Mouse (Mus musculus) stomach, embryonic 16.5 days (tissue): ENCODE data around the gene Stxbp1. TPM values are rescaled to one million over a fixed set of nuclear protein-coding genes. Genes with fewer than 3 reads are reported as not detected.

Experiments
- ATAC-seq: fragments of 200-750 bp; cut with Nextera tagmentation; 2 replicates; pipeline ENCODE4 v1.8.0; 2017; ENCODE audit warnings: moderate number of reproducible peaks, moderate TSS enrichment; ENCODE audit not compliant: insufficient read depth, low FRiP score
- H3K27ac ChIP-seq: fragments of 300-500 bp; sonication (generic); 2 replicates; pipeline ENCODE4 v1.5.1; 2014; ENCODE audit warnings: low read length
- H3K27me3 ChIP-seq: fragments of 300-500 bp; sonication (generic); 2 replicates; pipeline ENCODE4 v1.6.1; 2014; ENCODE audit warnings: low read length, control low read depth, mixed read lengths; ENCODE audit not compliant: control insufficient read depth, insufficient read depth
- H3K36me3 ChIP-seq: fragments of 300-500 bp; sonication (generic); 2 replicates; pipeline ENCODE4 v1.6.1; 2014; ENCODE audit warnings: low read length; ENCODE audit not compliant: control insufficient read depth, insufficient read depth
- H3K4me1 ChIP-seq: fragments of 300-500 bp; sonication (generic); 2 replicates; pipeline ENCODE4 v1.6.1; 2014; ENCODE audit warnings: low read length, control low read depth, mixed read lengths; ENCODE audit not compliant: control insufficient read depth, insufficient read depth
- H3K4me2 ChIP-seq: fragments of 300-500 bp; sonication (generic); 2 replicates; pipeline ENCODE4 v1.6.1; 2014; ENCODE audit warnings: low read depth, low read length, mixed read lengths
- H3K4me3 ChIP-seq: fragments of 300-500 bp; sonication (generic); replicated peaks from 2 replicates; pipeline ENCODE4 v1.5.1; 2014; ENCODE audit warnings: mild to moderate bottlenecking, low read length
- H3K9ac ChIP-seq: fragments of 300-500 bp; sonication (generic); 2 replicates; pipeline ENCODE4 v1.6.1; 2014; ENCODE audit warnings: low read length
- H3K9me3 ChIP-seq: fragments of 300-500 bp; sonication (generic); replicated peaks from 2 replicates; pipeline ENCODE4 v1.6.1; 2016; ENCODE audit warnings: low read length, control low read depth; ENCODE audit not compliant: control insufficient read depth
- WGBS: fragments of 180-500 bp; shearing (Covaris S2); extraction: QIAGEN DNeasy Blood & Tissue Kit; methylation state at CpG from one replicate; pipeline ENCODE4 v1.1.7; 2014; 5-methylcytosine and 5-hydroxymethylcytosine counted together
- polyA plus RNA-seq: library from polyadenylated mRNA; unstranded; fragments of >200 nt; fragmentation: Nextera tagmentation; extraction: Ambion mirVana; gene quantifications from 2 replicates; pipeline ENCODE4 v1.2.1, GENCODE M21; 2015

Stxbp1 gene
- polyA plus RNA-seq, 1 experiment from 2014 or later: 20.8 TPM

- Histone ChIP-seq H3K4me3 (peak within 1 kb of the TSS; percentile 58), H3K9me3 (no peaks in the 10 kb centered on the region), H3K27ac (no peak within 1 kb of the TSS), H3K9ac (peak within 1 kb of the TSS; percentile 68), H3K4me1 (peaks cover 18% of the 10 kb centered on the region), H3K36me3 (no peaks in the 10 kb centered on the region), H3K27me3 (no peaks in the 10 kb centered on the region), H3K4me2 (peak within 1 kb of the TSS; percentile 92)
- ATAC-seq: peak; percentile 96
- WGBS: under 1% methylated on average over 46 of the region's 46 CpGs
These were observed 71.5 kb downstream of the Stxbp1 start, which contains the start of the genes Ttc16 and Ptrh1 for GRCm38 (mm10) chr2:32775359-32776074. Ttc16 (minus strand) TSS chr2:32775633. Ptrh1 (plus strand) TSS chr2:32775786.

GRCm38 (mm10) chr2:32772626-32773279 lies 74.3 kb downstream of the Stxbp1 start:
- Histone ChIP-seq H3K9me3 (no peaks in the 10 kb centered on the region), H3K4me1 (peaks cover 18% of the 10 kb centered on the region), H3K36me3 (no peaks in the 10 kb centered on the region), H3K27me3 (no peaks in the 10 kb centered on the region), H3K4me3 (no peak overlapping the region), H3K4me2 (no peak overlapping the region), H3K27ac (no peak overlapping the region), H3K9ac (no peak overlapping the region)
- ATAC-seq: no peak
- 72% methylated on average over 8 of the region's 8 CpGs for WGBS

- 26% methylated on average over 12 of the region's 12 CpGs for WGBS
- no peak overlapping the region for H3K27ac ChIP-seq
- H3K27me3 ChIP-seq: no peaks in the 10 kb centered on the region
- H3K4me1 ChIP-seq: peaks cover 18% of the 10 kb centered on the region
- no peak overlapping the region for H3K4me3 ChIP-seq
- no peak for ATAC-seq
- H3K9ac ChIP-seq: no peak overlapping the region
- H3K36me3 ChIP-seq: no peaks in the 10 kb centered on the region
- no peak overlapping the region for H3K4me2 ChIP-seq
- H3K9me3 ChIP-seq: no peaks in the 10 kb centered on the region
These were observed 75.2 kb downstream of the Stxbp1 start for GRCm38 (mm10) chr2:32771886-32772285.

GRCm38 (mm10) chr2:32769327-32770085 lies 77.5 kb downstream of the Stxbp1 start:
- Histone ChIP-seq H3K9ac (no peak overlapping the region), H3K4me1 (peaks cover 5% of the 10 kb centered on the region; the same call in 1 of the 2 replicates), H3K4me3 (no peak overlapping the region), H3K36me3 (no peaks in the 10 kb centered on the region), H3K27me3 (no peaks in the 10 kb centered on the region), H3K4me2 (no peak overlapping the region), H3K27ac (no peak overlapping the region), H3K9me3 (no peaks in the 10 kb centered on the region)
- WGBS: 78% methylated on average over 5 of the region's 5 CpGs
- no peak for ATAC-seq

GRCm38 (mm10) chr2:32768661-32769285 lies 78.3 kb downstream of the Stxbp1 start:
- peaks cover 5% of the 10 kb centered on the region; the same call in 1 of the 2 replicates for H3K4me1 ChIP-seq
- H3K9me3 ChIP-seq: no peaks in the 10 kb centered on the region
- H3K9ac ChIP-seq: no peak overlapping the region
- H3K36me3 ChIP-seq: no peaks in the 10 kb centered on the region
- H3K4me2 ChIP-seq: no peak overlapping the region
- ATAC-seq: no peak
- WGBS: 43% methylated on average over 19 of the region's 19 CpGs
- no peaks in the 10 kb centered on the region for H3K27me3 ChIP-seq
- no peak overlapping the region for H3K4me3 ChIP-seq
- no peak overlapping the region for H3K27ac ChIP-seq

GRCm38 (mm10) chr2:32767241-32767640 lies 79.8 kb downstream of the Stxbp1 start:
- Histone ChIP-seq H3K9me3 (no peaks in the 10 kb centered on the region), H3K27ac (no peak overlapping the region), H3K36me3 (no peaks in the 10 kb centered on the region), H3K4me3 (no peak overlapping the region), H3K27me3 (no peaks in the 10 kb centered on the region), H3K4me1 (peaks cover 5% of the 10 kb centered on the region; the same call in 1 of the 2 replicates), H3K9ac (no peak overlapping the region), H3K4me2 (no peak overlapping the region)
- ATAC-seq: no peak
- WGBS: 69% methylated on average over 12 of the region's 12 CpGs

- Histone ChIP-seq H3K27ac (no peak overlapping the region), H3K4me3 (no peak overlapping the region), H3K9ac (no peak overlapping the region), H3K9me3 (no peaks in the 10 kb centered on the region), H3K4me2 (no peak overlapping the region), H3K36me3 (no peaks in the 10 kb centered on the region), H3K27me3 (no peaks in the 10 kb centered on the region), H3K4me1 (no peaks in the 10 kb centered on the region)
- no peak for ATAC-seq
- 76% methylated on average over 3 of the region's 3 CpGs for WGBS
These were observed 83.7 kb downstream of the Stxbp1 start for GRCm38 (mm10) chr2:32763353-32763752.

GRCm38 (mm10) chr2:32761859-32762258 lies 85.2 kb downstream of the Stxbp1 start:
- Histone ChIP-seq H3K27ac (no peak overlapping the region), H3K4me1 (peaks cover 3% of the 10 kb centered on the region; the same call in 1 of the 2 replicates), H3K36me3 (no peaks in the 10 kb centered on the region), H3K9me3 (no peaks in the 10 kb centered on the region), H3K9ac (no peak overlapping the region), H3K27me3 (no peaks in the 10 kb centered on the region), H3K4me3 (no peak overlapping the region), H3K4me2 (no peak overlapping the region)
- ATAC-seq: no peak
- WGBS: 89% methylated on average over 4 of the region's 4 CpGs
